Mouse (Mus musculus) testis, postnatal 14 days (tissue): ENCODE data around the gene Rbm39.

Experiments
- DNase-seq: peaks from one replicate; pipeline ENCODE4 v3.0.0; 2021; ENCODE audit warnings: low spot score

The Rbm39 gene

DNA sequence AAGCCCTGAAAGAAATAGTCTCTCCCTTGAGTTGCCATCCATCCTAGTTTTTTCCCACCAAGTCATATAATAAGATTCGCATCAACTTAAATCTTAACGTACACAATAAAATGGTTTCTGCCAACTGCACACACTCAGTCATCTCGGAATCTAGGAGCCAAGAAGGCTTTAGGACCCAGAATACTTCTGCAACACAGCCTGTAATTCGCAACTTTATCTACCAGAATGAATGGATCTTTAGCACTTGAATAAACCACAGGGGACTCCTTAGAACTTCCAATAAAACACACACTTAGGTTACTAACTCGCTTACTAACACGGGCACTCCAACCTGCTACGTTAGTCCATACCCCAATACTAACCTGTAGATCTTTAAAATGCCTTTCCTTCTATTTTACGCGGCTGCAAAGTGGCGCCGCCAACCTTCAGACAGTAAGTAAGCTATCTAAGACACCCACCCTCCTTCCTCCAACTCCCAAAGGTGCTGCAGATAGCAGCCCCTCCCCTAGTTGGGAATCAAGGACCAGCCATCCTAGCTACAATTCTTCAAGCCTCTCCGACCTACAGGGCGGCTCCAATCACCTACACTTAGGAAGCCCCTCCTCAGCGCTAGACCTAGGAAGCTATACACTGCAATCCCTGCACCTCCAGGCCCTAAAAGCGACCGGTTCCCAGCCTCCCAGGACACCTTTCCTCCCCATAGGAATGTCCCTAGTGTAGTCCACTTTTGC, 69.2 kb downstream of the Rbm39 start:
- peak; percentile 23 for DNase-seq
